Mouse (Mus musculus): Measurements from ENCODE around the gene Mex3d.
"Not testable (repeated sequence)": the region's sequence is repeated elsewhere in the genome, so short reads cannot be mapped to it uniquely, and the experiment has no call there.

Mex3d gene

GRCm38 (mm10) chr10:80355431-80355830, 32.0 kb downstream of the Mex3d start:
- no peak for DNase-seq (ENCODE audit: low spot score)

GRCm38 (mm10) chr10:80352727-80353126, 34.7 kb downstream of the Mex3d start:
- DNase-seq (ENCODE audit: low spot score): no peak

- peak; percentile 86 for DNase-seq (ENCODE audit: low spot score)
These were observed 35.6 kb downstream of the Mex3d start for GRCm38 (mm10) chr10:80351896-80352295.

GRCm38 (mm10) chr10:80350292-80350691, 37.2 kb downstream of the Mex3d start:
- peak; percentile 80 for DNase-seq (ENCODE audit: low spot score)

GRCm38 (mm10) chr10:80348981-80349380, 38.5 kb downstream of the Mex3d start:
- DNase-seq (ENCODE audit: low spot score): peak; percentile 22

- DNase-seq (ENCODE audit: low spot score): peak; percentile 69
These were observed 39.1 kb downstream of the Mex3d start, which contains the start of gene Adamtsl5 for GRCm38 (mm10) chr10:80348244-80348781. Adamtsl5 (minus strand) TSS chr10:80348412.

- DNase-seq (ENCODE audit: low spot score): no peak
These were observed 39.9 kb downstream of the Mex3d start for GRCm38 (mm10) chr10:80347514-80347967.

- not testable (repeated sequence) for DNase-seq (ENCODE audit: low spot score)
These were observed 41.5 kb downstream of the Mex3d start for GRCm38 (mm10) chr10:80345929-80346328.

- DNase-seq (ENCODE audit: low spot score): peak; percentile 68
These were observed 42.3 kb downstream of the Mex3d start for GRCm38 (mm10) chr10:80345122-80345521.

GRCm38 (mm10) chr10:80344131-80344661, 43.3 kb downstream of the Mex3d start:
- peak; percentile 70 for DNase-seq (ENCODE audit: low spot score)

- DNase-seq (ENCODE audit: low spot score): no peak
These were observed 44.0 kb downstream of the Mex3d start for GRCm38 (mm10) chr10:80343425-80343895.

- peak; percentile 93 for DNase-seq (ENCODE audit: low spot score)
These were observed 44.6 kb downstream of the Mex3d start for GRCm38 (mm10) chr10:80342749-80343424.

GRCm38 (mm10) chr10:80342305-80342748, 45.1 kb downstream of the Mex3d start:
- no peak for DNase-seq (ENCODE audit: low spot score)

GRCm38 (mm10) chr10:80341491-80342304, 45.8 kb downstream of the Mex3d start:
- peak; percentile 82 for DNase-seq (ENCODE audit: low spot score)

- DNase-seq (ENCODE audit: low spot score): no peak
These were observed 46.4 kb downstream of the Mex3d start for GRCm38 (mm10) chr10:80341026-80341425.

GRCm38 (mm10) chr10:80339941-80340750, 47.3 kb downstream of the Mex3d start:
- DNase-seq (ENCODE audit: low spot score): peak; percentile 85

GRCm38 (mm10) chr10:80336263-80336662, 51.2 kb downstream of the Mex3d start:
- DNase-seq (ENCODE audit: low spot score): no peak

- DNase-seq (ENCODE audit: low spot score): no peak
These were observed 54.9 kb downstream of the Mex3d start for GRCm38 (mm10) chr10:80332525-80332989.

GRCm38 (mm10) chr10:80331636-80332524, 55.6 kb downstream of the Mex3d start:
- DNase-seq (ENCODE audit: low spot score): peak; percentile 91

GRCm38 (mm10) chr10:80330888-80331287, 56.6 kb downstream of the Mex3d start:
- DNase-seq (ENCODE audit: low spot score): no peak
